Mouse (Mus musculus) ovary, adult 10 weeks (tissue): ENCODE data around the gene Magea1. TPM values are rescaled to one million over a fixed set of nuclear protein-coding genes. Genes with fewer than 3 reads are reported as not detected.

Experiments
- polyA plus RNA-seq: library from polyadenylated mRNA; stranded (reverse); fragments of 350-450 nt; fragmentation: Illumina TruSeq; extraction: RNeasy Lipid Tissue Mini Kit (QIAGEN cat#74804); gene quantifications from one replicate; pipeline ENCODE4 v1.2.3, GENCODE M21; 2014

Gene Magea1
- polyA plus RNA-seq = not detected

GRCm38 (mm10) chrX:155089693-155090092 lies at the start of gene Magea1:
TSS of gene Magea1 (minus strand) at chrX:155089793.

GRCm38 (mm10) chrX:155128312-155128711 lies 38.7 kb upstream of the Magea1 start, which contains the start of gene Cldn34b2:
TSS of gene Cldn34b2 (minus strand) at chrX:155128412.

GRCm38 (mm10) chrX:155093566-155093965 lies 4.0 kb upstream of the Magea1 start, which contains the start of gene Magea2:
TSS of gene Magea2 (minus strand) at chrX:155093666.

GRCm38 (mm10) chrX:155063045-155063444 lies 26.5 kb downstream of the Magea1 start, which contains the start of gene Magea5:
TSS of gene Magea5 (minus strand) at chrX:155063145.

Other genes with a start within 250 kb of the Magea1 start
- gene Cldn34b1, start 199.5 kb downstream of the Magea1 start, polyA plus RNA-seq = not detected
- gene Magea6, start 153.8 kb downstream of the Magea1 start, polyA plus RNA-seq = not detected
- gene Magea3, start 140.3 kb downstream of the Magea1 start, polyA plus RNA-seq = not detected
- not detected for gene Magea8, start 93.9 kb downstream of the Magea1 start, polyA plus RNA-seq
- gene Magea5, start 26.6 kb downstream of the Magea1 start, polyA plus RNA-seq = not detected
- not detected for gene Magea2, start 3.9 kb upstream of the Magea1 start, polyA plus RNA-seq
- 1.5 TPM for gene Cldn34b2, start 38.6 kb upstream of the Magea1 start, polyA plus RNA-seq
- 180 TPM for gene Sat1, start 126.7 kb upstream of the Magea1 start, polyA plus RNA-seq
- 78.3 TPM for gene Acot9, start 172.7 kb upstream of the Magea1 start, polyA plus RNA-seq